Comparison of ENCODE assay signal across 14 mouse cellular contexts in genomic region chr6:9027146-9027545, GRCm38 (mm10).
DNase-seq lines count a peak whose midpoint lies in the region; ATAC-seq lines count a peak whose summit lies in the region.
"Had no signal": no experiment of that assay in that cellular context is flagged by ENCODE, and none has a peak within 500 bp of the region (broad histone marks: within the 10 kb centered on the region; RNA-seq: fewer than 3 reads in every experiment).

No protein-coding gene starts in this region.

- DNase-seq in adrenal gland, postnatal 10 days: peak; percentile 2
- no peak for DNase-seq in adrenal gland, adult 18-20 months (ENCODE audit: low spot score in 2 of 2)
- peak; percentile 57 for DNase-seq in hindbrain, embryonic 14.5 days (ENCODE audit: low spot score)
- DNase-seq in hindbrain, embryonic 11.5 days (ENCODE audit: low spot score): no peak
- DNase-seq in midbrain, embryonic 11.5 days (ENCODE audit: low spot score, missing footprints): no peak
- no peak for DNase-seq in frontal cortex, postnatal 14 days (ENCODE audit: low spot score in 2 of 2)
- DNase-seq: lung, postnatal 4 days; thymus, adult 18-20 months had no signal

- 0 out of 2 replicates have a peak overlapping the region, but pooled peaks have one; percentile 43 for H3K27ac ChIP-seq in hindbrain, embryonic 14.5 days
- H3K27ac ChIP-seq in hindbrain, embryonic 11.5 days (ENCODE audit: low read depth, low read length): no peak overlapping the region
- H3K27ac ChIP-seq in midbrain, embryonic 13.5 days: no peak overlapping the region
- no peak overlapping the region for H3K27ac ChIP-seq in midbrain, embryonic 11.5 days (ENCODE audit: low read depth, low read length)
- no peak overlapping the region for H3K27ac ChIP-seq in midbrain, embryonic 15.5 days
- H3K27ac ChIP-seq: heart, embryonic 15.5 days; left cerebral cortex, adult 2 months; liver, embryonic 12.5 days had no signal

- no peaks in the 10 kb centered on the region for H3K9me3 ChIP-seq in hindbrain, embryonic 14.5 days (ENCODE audit: control insufficient read depth, low read length)
- H3K9me3 ChIP-seq in hindbrain, embryonic 11.5 days (ENCODE audit: control insufficient read depth, low read length): no peaks in the 10 kb centered on the region
- no peaks in the 10 kb centered on the region for H3K9me3 ChIP-seq in midbrain, embryonic 13.5 days
- no peaks in the 10 kb centered on the region for H3K9me3 ChIP-seq in midbrain, embryonic 11.5 days (ENCODE audit: control insufficient read depth, low read length)
- H3K9me3 ChIP-seq in midbrain, embryonic 15.5 days: no peaks in the 10 kb centered on the region
- H3K9me3 ChIP-seq: heart, embryonic 15.5 days; liver, embryonic 12.5 days had no signal

- H3K4me3 ChIP-seq in hindbrain, embryonic 14.5 days (replicated peaks; ENCODE audit: low read length): no peak overlapping the region
- H3K4me3 ChIP-seq in hindbrain, embryonic 11.5 days (ENCODE audit: low read depth, low read length): no peak overlapping the region
- H3K4me3 ChIP-seq in midbrain, embryonic 13.5 days (replicated peaks): no peak overlapping the region
- no peak overlapping the region for H3K4me3 ChIP-seq in midbrain, embryonic 11.5 days (ENCODE audit: low read depth, low read length)
- no peak overlapping the region for H3K4me3 ChIP-seq in midbrain, embryonic 15.5 days
- H3K4me3 ChIP-seq: heart, embryonic 15.5 days; left cerebral cortex, adult 2 months; liver, embryonic 12.5 days had no signal

- H3K36me3 ChIP-seq in hindbrain, embryonic 14.5 days (replicated peaks; ENCODE audit: control insufficient read depth, insufficient read depth): no peaks in the 10 kb centered on the region
- no peaks in the 10 kb centered on the region for H3K36me3 ChIP-seq in hindbrain, embryonic 11.5 days (ENCODE audit: control insufficient read depth, insufficient read depth, low read length)
- H3K36me3 ChIP-seq in midbrain, embryonic 13.5 days: no peaks in the 10 kb centered on the region
- no peaks in the 10 kb centered on the region for H3K36me3 ChIP-seq in midbrain, embryonic 11.5 days (ENCODE audit: control insufficient read depth, insufficient read depth, low read length)
- H3K36me3 ChIP-seq in midbrain, embryonic 15.5 days (replicated peaks): no peaks in the 10 kb centered on the region
- H3K36me3 ChIP-seq: heart, embryonic 15.5 days; liver, embryonic 12.5 days had no signal

- peaks cover 4% of the 10 kb centered on the region; the same call in 1 of the 2 replicates for H3K4me1 ChIP-seq in hindbrain, embryonic 14.5 days (replicated peaks; ENCODE audit: control insufficient read depth, insufficient read depth, low read length)
- no peaks in the 10 kb centered on the region for H3K4me1 ChIP-seq in hindbrain, embryonic 11.5 days (replicated peaks; ENCODE audit: control insufficient read depth, insufficient read depth, low read length)
- H3K4me1 ChIP-seq in midbrain, embryonic 13.5 days (replicated peaks): no peaks in the 10 kb centered on the region
- no peaks in the 10 kb centered on the region for H3K4me1 ChIP-seq in midbrain, embryonic 11.5 days (ENCODE audit: control insufficient read depth, insufficient read depth, low read length)
- H3K4me1 ChIP-seq in midbrain, embryonic 15.5 days: peaks cover 4% of the 10 kb centered on the region; the same call in 1 of the 2 replicates
- H3K4me1 ChIP-seq: heart, embryonic 15.5 days; liver, embryonic 12.5 days had no signal

- ATAC-seq in hindbrain, embryonic 14.5 days (ENCODE audit: low FRiP score): peak; percentile 80
- no peak for ATAC-seq in hindbrain, embryonic 11.5 days (ENCODE audit: low FRiP score)
- peak; percentile 62; the same call in 1 of the 2 replicates for ATAC-seq in midbrain, embryonic 13.5 days
- ATAC-seq in midbrain, embryonic 11.5 days (ENCODE audit: low FRiP score): no peak
- ATAC-seq in midbrain, embryonic 15.5 days (replicated peaks): peak; percentile 73
- ATAC-seq: liver, embryonic 12.5 days; Patski had no signal

- H3K9ac ChIP-seq in hindbrain, embryonic 14.5 days: no peak overlapping the region
- no peak overlapping the region for H3K9ac ChIP-seq in hindbrain, embryonic 11.5 days (ENCODE audit: low read depth, low read length)
- H3K9ac ChIP-seq in midbrain, embryonic 13.5 days (replicated peaks): no peak overlapping the region
- no peak overlapping the region for H3K9ac ChIP-seq in midbrain, embryonic 11.5 days (ENCODE audit: low read length)
- no peak overlapping the region for H3K9ac ChIP-seq in midbrain, embryonic 15.5 days
- H3K9ac ChIP-seq: heart, embryonic 15.5 days; liver, embryonic 12.5 days had no signal

- H3K27me3 ChIP-seq in hindbrain, embryonic 14.5 days (ENCODE audit: control insufficient read depth, insufficient read depth, low read length): no peaks in the 10 kb centered on the region
- no peaks in the 10 kb centered on the region for H3K27me3 ChIP-seq in hindbrain, embryonic 11.5 days (ENCODE audit: control insufficient read depth, insufficient read depth, low read length)
- no peaks in the 10 kb centered on the region for H3K27me3 ChIP-seq in midbrain, embryonic 13.5 days
- no peaks in the 10 kb centered on the region for H3K27me3 ChIP-seq in midbrain, embryonic 11.5 days (ENCODE audit: control insufficient read depth, insufficient read depth, low read length)
- no peaks in the 10 kb centered on the region for H3K27me3 ChIP-seq in midbrain, embryonic 15.5 days (replicated peaks)
- H3K27me3 ChIP-seq: heart, embryonic 15.5 days; liver, embryonic 12.5 days; Patski had no signal

- WGBS in hindbrain, embryonic 14.5 days: 50% methylated on average over 4 of the region's 4 CpGs
- WGBS in hindbrain, embryonic 11.5 days: 74% methylated on average over 4 of the region's 4 CpGs
- WGBS in midbrain, embryonic 13.5 days: 51% methylated on average over 4 of the region's 4 CpGs
- WGBS in midbrain, embryonic 11.5 days: 80% methylated on average over 4 of the region's 4 CpGs
- 40% methylated on average over 4 of the region's 4 CpGs for WGBS in midbrain, embryonic 15.5 days

- H3K4me2 ChIP-seq in hindbrain, embryonic 14.5 days (replicated peaks): no peak overlapping the region
- H3K4me2 ChIP-seq in hindbrain, embryonic 11.5 days (replicated peaks; ENCODE audit: low read depth, low read length): no peak overlapping the region
- H3K4me2 ChIP-seq in midbrain, embryonic 13.5 days (replicated peaks): no peak overlapping the region
- no peak overlapping the region for H3K4me2 ChIP-seq in midbrain, embryonic 11.5 days
- H3K4me2 ChIP-seq in midbrain, embryonic 15.5 days: no peak overlapping the region
- H3K4me2 ChIP-seq: heart, embryonic 15.5 days; liver, embryonic 12.5 days had no signal

Comparison
In these comparisons a context has a peak if more than half of its experiments do, and no peak if none do; other contexts are left out.
1. DNase-seq: peak in adrenal gland, postnatal 10 days (single experiment) and hindbrain, embryonic 14.5 days (single experiment); none in adrenal gland, adult 18-20 months (0 of 2), hindbrain, embryonic 11.5 days (single experiment), midbrain, embryonic 11.5 days (single experiment) and frontal cortex, postnatal 14 days (0 of 2).
2. ATAC-seq: peak in hindbrain, embryonic 14.5 days (single experiment), midbrain, embryonic 13.5 days (single experiment) and midbrain, embryonic 15.5 days (single experiment); none in hindbrain, embryonic 11.5 days (single experiment) and midbrain, embryonic 11.5 days (single experiment).